Mouse (Mus musculus): ENCODE data around the gene Olfr281. TPM values are rescaled to one million over a fixed set of nuclear protein-coding genes. Genes with fewer than 3 reads are reported as not detected.

Olfr281 gene
- polyA plus RNA-seq, 1 experiment: not detected

DNA sequence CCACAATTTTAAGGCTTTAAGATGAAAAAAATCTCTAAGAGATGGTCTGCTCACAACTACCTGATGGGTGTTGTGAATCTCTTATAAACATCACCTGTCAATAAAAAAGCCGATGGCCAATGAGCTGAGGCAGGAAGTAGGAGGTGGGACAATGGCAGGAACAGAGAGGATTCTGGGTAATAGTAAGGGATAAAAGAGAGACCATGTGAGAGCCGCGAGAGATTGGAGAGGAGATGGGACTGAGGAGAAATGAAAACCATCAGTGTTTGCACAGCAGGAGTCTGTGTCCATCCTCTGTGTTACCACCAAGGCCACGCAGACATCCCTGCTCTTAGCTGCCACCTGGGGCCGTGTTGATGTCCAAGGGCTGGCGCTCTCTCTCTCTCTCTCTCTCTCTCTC is 54.9 kb downstream of the Olfr281 start:
- H3K4me3 ChIP-seq (replicated peaks; ENCODE audit: insufficient read depth, low read depth, low read length): no peak overlapping the region
- no peak for DNase-seq
- H3K27me3 ChIP-seq (ENCODE audit: control insufficient read depth, insufficient read depth, low read length): no peaks in the 10 kb centered on the region
- no peak overlapping the region for H3K27ac ChIP-seq (ENCODE audit: insufficient read depth, low read length)
- H3K4me1 ChIP-seq (ENCODE audit: control insufficient read depth, insufficient read depth, low read length): peaks cover 3% of the 10 kb centered on the region; the same call in 1 of the 2 replicates
- TF ChIP-seq POLR2A (IDR thresholded peaks at IDR 0.05; ENCODE audit: borderline replicate concordance, insufficient read depth, low read length) (no peak), CTCF (IDR thresholded peaks at IDR 0.05; ENCODE audit: borderline replicate concordance, insufficient read depth, low read depth, low read length) (no peak)
- WGBS: 81% methylated on average over 6 of the region's 6 CpGs

DNA sequence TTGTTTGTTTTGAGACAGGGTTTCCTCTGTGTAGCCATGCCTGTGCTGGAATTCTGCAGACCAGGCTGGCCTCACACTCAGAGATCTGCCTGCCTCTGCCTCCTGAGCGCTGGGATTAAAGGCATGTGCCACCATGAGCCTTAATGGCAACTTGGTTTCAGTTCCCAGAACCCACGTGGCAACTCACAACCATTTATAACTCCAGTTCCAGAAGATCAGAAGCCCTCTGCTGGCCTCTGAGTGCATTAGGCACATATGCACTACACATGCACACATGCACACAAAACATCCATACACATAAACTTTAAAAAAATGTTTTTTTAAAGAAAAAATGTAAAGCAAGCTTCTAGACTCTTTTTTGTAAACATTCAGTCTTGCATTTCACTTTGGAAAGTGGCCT is 57.0 kb downstream of the Olfr281 start:
- Histone ChIP-seq H3K4me3 (replicated peaks; ENCODE audit: insufficient read depth, low read depth, low read length) (no peak overlapping the region), H3K27ac (ENCODE audit: insufficient read depth, low read length) (no peak overlapping the region), H3K27me3 (ENCODE audit: control insufficient read depth, insufficient read depth, low read length) (no peaks in the 10 kb centered on the region), H3K4me1 (ENCODE audit: control insufficient read depth, insufficient read depth, low read length) (peaks cover 9% of the 10 kb centered on the region; the same call in 1 of the 2 replicates)
- WGBS: 53% methylated on average over 2 of the region's 2 CpGs
- no peak for TF ChIP-seq CTCF (IDR thresholded peaks at IDR 0.05; ENCODE audit: borderline replicate concordance, insufficient read depth, low read depth, low read length)
- no peak for TF ChIP-seq POLR2A (IDR thresholded peaks at IDR 0.05; ENCODE audit: borderline replicate concordance, insufficient read depth, low read length)
- no peak for DNase-seq

Other genes starting within 250 kb of the Olfr281 start
- not detected in 2 replicates for gene Gm44579, start 231.6 kb upstream of the Olfr281 start, polyA plus RNA-seq (2012; rRNA removed)
- 15.4 and 18.5 TPM in 2 replicates for gene Olfr287, start 231.5 kb upstream of the Olfr281 start, polyA plus RNA-seq (2012; rRNA removed)
- not detected in 2 replicates for gene Olfr286, start 218.1 kb upstream of the Olfr281 start, polyA plus RNA-seq (2012; rRNA removed)
- gene H1fnt, start 195.3 kb upstream of the Olfr281 start, polyA plus RNA-seq (2012; rRNA removed): not detected in 2 replicates
- gene Zfp641, start 156.4 kb upstream of the Olfr281 start, polyA plus RNA-seq (2012; rRNA removed): 10.1 and 11.0 TPM in 2 replicates
- gene Olfr285, start 135.2 kb upstream of the Olfr281 start, polyA plus RNA-seq (2012; rRNA removed): not detected in 2 replicates
- gene Olfr284, start 111.6 kb upstream of the Olfr281 start, polyA plus RNA-seq (2012; rRNA removed): not detected in 2 replicates
- gene Olfr283, start 71.6 kb upstream of the Olfr281 start, polyA plus RNA-seq (2012; rRNA removed): not detected in 2 replicates
- gene Olfr282, start 21.4 kb upstream of the Olfr281 start, polyA plus RNA-seq (2012; rRNA removed): not detected in 2 replicates
- not detected in 2 replicates for gene OR5BS1P, start 17.3 kb downstream of the Olfr281 start, polyA plus RNA-seq (2012; rRNA removed)
- gene Lalba, start 30.1 kb downstream of the Olfr281 start, polyA plus RNA-seq (2012; rRNA removed): 0.34 TPM in 1 of 2 replicates, not detected in the other
- 0.03 and 0.05 TPM in 2 replicates for gene Olfr279, start 39.8 kb downstream of the Olfr281 start, polyA plus RNA-seq (2012; rRNA removed)
- 60.7 and 62.4 TPM in 2 replicates for gene Kansl2, start 81.7 kb downstream of the Olfr281 start, polyA plus RNA-seq (2012; rRNA removed)
- 24.1 and 24.2 TPM in 2 replicates for gene Ccnt1, start 118.3 kb downstream of the Olfr281 start, polyA plus RNA-seq (2012; rRNA removed)
- not detected in 2 replicates for gene 4930415O20Rik, start 118.4 kb downstream of the Olfr281 start, polyA plus RNA-seq (2012; rRNA removed)
- 31.1 and 31.3 TPM in 2 replicates for gene Adcy6, start 157.5 kb downstream of the Olfr281 start, polyA plus RNA-seq (2012; rRNA removed)
- 65.4 and 69.7 TPM in 2 replicates for gene Cacnb3, start 178.3 kb downstream of the Olfr281 start, polyA plus RNA-seq (2012; rRNA removed)
- 69.4 and 71.7 TPM in 2 replicates for gene Ddx23, start 210.3 kb downstream of the Olfr281 start, polyA plus RNA-seq (2012; rRNA removed)
- gene Rnd1, start 224.9 kb downstream of the Olfr281 start, polyA plus RNA-seq (2012; rRNA removed): 42.4 and 47.4 TPM in 2 replicates

Data from cerebellum, adult 2 months (tissue).